Mouse (Mus musculus) hindbrain, embryonic 14.5 days (tissue): Measurements from ENCODE around the gene Ndufb2. TPM values are rescaled to one million over a fixed set of nuclear protein-coding genes. Genes with fewer than 3 reads are reported as not detected.

Experiments
- ATAC-seq: fragments of 200-750 bp; cut with Nextera tagmentation; 2 replicates; pipeline ENCODE4 v1.8.0; 2017; ENCODE audit warnings: moderate number of reproducible peaks, mild to moderate bottlenecking, moderate TSS enrichment, moderate library complexity; ENCODE audit not compliant: low FRiP score
- DNase-seq: peaks from one replicate; pipeline ENCODE4 v3.0.0-alpha.2; 2015; ENCODE audit warnings: low spot score
- H3K27ac ChIP-seq: fragments of 300-500 bp; sonication (generic); 2 replicates; pipeline ENCODE4 v1.5.1; 2014; ENCODE audit warnings: mild to moderate bottlenecking, moderate library complexity
- H3K27me3 ChIP-seq: fragments of 300-500 bp; sonication (generic); 2 replicates; pipeline ENCODE4 v1.6.1; 2014; ENCODE audit warnings: mild to moderate bottlenecking, low read length, mixed read lengths; ENCODE audit not compliant: control insufficient read depth, insufficient read depth
- H3K36me3 ChIP-seq: fragments of 300-500 bp; sonication (generic); replicated peaks from 2 replicates; pipeline ENCODE4 v1.6.1; 2014; ENCODE audit not compliant: control insufficient read depth, insufficient read depth
- H3K4me1 ChIP-seq: fragments of 300-500 bp; sonication (generic); replicated peaks from 2 replicates; pipeline ENCODE4 v1.6.1; 2014; ENCODE audit warnings: antibody characterized with exemption, low read length, mixed read lengths; ENCODE audit not compliant: control insufficient read depth, insufficient read depth
- H3K4me2 ChIP-seq: fragments of 300-500 bp; sonication (generic); replicated peaks from 2 replicates; pipeline ENCODE4 v1.6.1; 2014; ENCODE audit warnings: mild to moderate bottlenecking, moderate library complexity
- H3K4me3 ChIP-seq: fragments of 300-500 bp; sonication (generic); replicated peaks from 2 replicates; pipeline ENCODE4 v1.5.1; 2014; ENCODE audit warnings: mild to moderate bottlenecking, low read length
- H3K9ac ChIP-seq: fragments of 300-500 bp; sonication (generic); 2 replicates; pipeline ENCODE4 v1.6.1; 2014
- H3K9me3 ChIP-seq: fragments of 300-500 bp; sonication (generic); 2 replicates; pipeline ENCODE4 v1.6.1; 2016; ENCODE audit warnings: low read length; ENCODE audit not compliant: control insufficient read depth
- WGBS: fragments of 180-500 bp; shearing (Covaris S2); extraction: QIAGEN DNeasy Blood & Tissue Kit; methylation state at CpG from one replicate; pipeline ENCODE4 v1.1.7; 2014; 5-methylcytosine and 5-hydroxymethylcytosine counted together
- polyA plus RNA-seq: library from polyadenylated mRNA; unstranded; fragments of >200 nt; fragmentation: Nextera tagmentation; extraction: Ambion mirVana; gene quantifications from 2 replicates; pipeline ENCODE4 v1.2.1, GENCODE M21; 2014

Ndufb2 gene
- polyA plus RNA-seq, 1 experiment from 2014 or later: 566 TPM

DNA sequence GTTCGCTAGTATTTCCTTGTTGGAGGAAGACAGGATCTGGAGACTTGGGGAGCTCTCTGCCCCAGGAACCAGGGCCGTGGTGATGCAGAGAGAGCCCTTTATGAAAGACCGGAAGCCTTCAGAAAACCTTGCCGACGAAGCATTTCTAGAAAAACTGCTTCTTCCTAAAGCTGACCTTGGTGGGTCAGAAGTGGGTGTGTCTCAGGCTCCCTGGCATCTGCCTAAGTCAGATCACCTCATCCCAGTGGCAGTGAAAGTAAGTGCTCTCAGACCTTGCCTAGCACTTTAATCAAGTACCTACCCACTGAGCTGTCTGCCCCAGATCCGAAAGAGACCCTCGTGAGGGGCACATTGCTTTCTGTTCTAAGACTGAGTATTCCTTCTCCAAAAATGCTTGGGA, 17.4 kb upstream of the Ndufb2 start:
- ATAC-seq (no peak), DNase-seq (no peak)
- WGBS: 74% methylated on average over 7 of the region's 7 CpGs
- H3K36me3 ChIP-seq: peaks cover 21% of the 10 kb centered on the region
- no peaks in the 10 kb centered on the region for H3K9me3 ChIP-seq
- peak overlapping the region; percentile 96 for H3K27ac ChIP-seq
- H3K4me3 ChIP-seq: peak overlapping the region; percentile 80
- H3K27me3 ChIP-seq: no peaks in the 10 kb centered on the region
- H3K4me1 ChIP-seq: peaks cover 11% of the 10 kb centered on the region
- peak overlapping the region; percentile 80 for H3K4me2 ChIP-seq
- H3K9ac ChIP-seq: peak overlapping the region; percentile 91

- Histone ChIP-seq H3K27ac (no peak overlapping the region), H3K4me2 (no peak overlapping the region), H3K27me3 (no peaks in the 10 kb centered on the region), H3K36me3 (peaks cover 62% of the 10 kb centered on the region), H3K4me3 (no peak overlapping the region), H3K4me1 (peaks cover 7% of the 10 kb centered on the region), H3K9me3 (no peaks in the 10 kb centered on the region), H3K9ac (no peak overlapping the region)
- no peak for DNase-seq
- no peak for ATAC-seq
- 92% methylated on average over 7 of the region's 7 CpGs for WGBS
Measured at GRCm38 (mm10) chr6:39579552-39579951, 12.8 kb upstream of the Ndufb2 start.

DNA sequence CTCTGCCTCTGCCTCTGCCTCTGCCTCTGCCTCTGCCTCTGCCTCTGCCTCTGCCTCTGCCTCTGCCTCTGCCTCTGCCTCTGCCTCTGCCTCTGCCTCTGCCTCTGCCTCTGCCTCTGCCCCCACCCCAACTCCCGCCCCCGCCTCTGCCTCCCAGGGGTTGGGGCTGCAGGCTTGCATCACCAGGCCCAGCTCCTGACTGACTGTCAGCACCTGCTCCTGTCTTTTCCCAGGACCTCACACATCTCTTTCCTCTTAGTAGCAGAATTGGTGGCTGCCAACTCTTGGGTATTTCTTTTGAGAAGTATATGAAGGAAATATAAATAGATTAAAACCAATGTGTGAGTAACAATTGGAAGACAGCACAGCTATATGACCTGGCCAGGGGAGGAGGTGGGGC, 11.8 kb upstream of the Ndufb2 start:
- Histone ChIP-seq H3K9ac (no peak overlapping the region), H3K36me3 (peaks cover 71% of the 10 kb centered on the region), H3K27ac (no peak overlapping the region), H3K27me3 (no peaks in the 10 kb centered on the region), H3K4me3 (no peak overlapping the region), H3K4me2 (no peak overlapping the region), H3K9me3 (no peaks in the 10 kb centered on the region), H3K4me1 (no peaks in the 10 kb centered on the region)
- ATAC-seq (no peak), DNase-seq (no peak)
- 85% methylated on average over 2 of the region's 2 CpGs for WGBS

GRCm38 (mm10) chr6:39581087-39581784, 11.1 kb upstream of the Ndufb2 start:
- Histone ChIP-seq H3K4me3 (no peak overlapping the region), H3K27ac (no peak overlapping the region)
- no peak for ATAC-seq

GRCm38 (mm10) chr6:39585517-39585916, 6.9 kb upstream of the Ndufb2 start, which contains the start of gene Gm42420:
Gene Gm42420 (plus strand): TSS chr6:39585753.
- peaks cover 92% of the 10 kb centered on the region for H3K36me3 ChIP-seq

More at GRCm38 (mm10) chr6:39581087-39581784, 11.1 kb upstream of the Ndufb2 start:
- H3K9ac ChIP-seq: no peak overlapping the region
- peaks cover 78% of the 10 kb centered on the region for H3K36me3 ChIP-seq
- no peaks in the 10 kb centered on the region for H3K9me3 ChIP-seq
- H3K4me1 ChIP-seq: no peaks in the 10 kb centered on the region
- DNase-seq: no peak
- no peak overlapping the region for H3K4me2 ChIP-seq
- 81% methylated on average over 7 of the region's 7 CpGs for WGBS
- H3K27me3 ChIP-seq: no peaks in the 10 kb centered on the region

GRCm38 (mm10) chr6:39591481-39591880, 893 bp upstream of the Ndufb2 start:
- ATAC-seq (no peak), DNase-seq (no peak)
- H3K9ac ChIP-seq: no peak overlapping the region
- H3K36me3 ChIP-seq: peaks cover 37% of the 10 kb centered on the region
- H3K27ac ChIP-seq: no peak overlapping the region
- H3K4me3 ChIP-seq: no peak overlapping the region
- WGBS: 93% methylated on average over 4 of the region's 4 CpGs
- H3K9me3 ChIP-seq: no peaks in the 10 kb centered on the region
- no peaks in the 10 kb centered on the region for H3K27me3 ChIP-seq
- H3K4me1 ChIP-seq: peaks cover 16% of the 10 kb centered on the region
- no peak overlapping the region for H3K4me2 ChIP-seq

More at GRCm38 (mm10) chr6:39585517-39585916, 6.9 kb upstream of the Ndufb2 start, which contains the start of gene Gm42420:
- no peak within 1 kb of the TSS for H3K4me3 ChIP-seq
- 94% methylated on average over 6 of the region's 6 CpGs for WGBS
- H3K9ac ChIP-seq: no peak within 1 kb of the TSS
- no peak for ATAC-seq
- no peaks in the 10 kb centered on the region for H3K4me1 ChIP-seq
- no peaks in the 10 kb centered on the region for H3K27me3 ChIP-seq
- H3K9me3 ChIP-seq: no peaks in the 10 kb centered on the region
- H3K27ac ChIP-seq: no peak within 1 kb of the TSS
- H3K4me2 ChIP-seq: no peak within 1 kb of the TSS
- DNase-seq: no peak

GRCm38 (mm10) chr6:39600851-39601250, 8.5 kb downstream of the Ndufb2 start:
- ATAC-seq (no peak), DNase-seq (no peak)
- no peak overlapping the region for H3K4me3 ChIP-seq
- WGBS: 98% methylated on average over 3 of the region's 3 CpGs
- H3K27me3 ChIP-seq: no peaks in the 10 kb centered on the region
- H3K9me3 ChIP-seq: no peaks in the 10 kb centered on the region
- peaks cover 72% of the 10 kb centered on the region for H3K36me3 ChIP-seq
- no peak overlapping the region for H3K9ac ChIP-seq
- no peak overlapping the region for H3K27ac ChIP-seq
- H3K4me2 ChIP-seq: no peak overlapping the region
- H3K4me1 ChIP-seq: no peaks in the 10 kb centered on the region

GRCm38 (mm10) chr6:39601828-39602227, 9.5 kb downstream of the Ndufb2 start:
- Histone ChIP-seq H3K27me3 (no peaks in the 10 kb centered on the region), H3K9me3 (no peaks in the 10 kb centered on the region), H3K36me3 (peaks cover 70% of the 10 kb centered on the region), H3K9ac (no peak overlapping the region), H3K4me1 (no peaks in the 10 kb centered on the region), H3K4me3 (no peak overlapping the region), H3K4me2 (no peak overlapping the region), H3K27ac (no peak overlapping the region)
- WGBS: 89% methylated on average over 3 of the region's 3 CpGs
- DNase-seq (no peak), ATAC-seq (no peak)

DNA sequence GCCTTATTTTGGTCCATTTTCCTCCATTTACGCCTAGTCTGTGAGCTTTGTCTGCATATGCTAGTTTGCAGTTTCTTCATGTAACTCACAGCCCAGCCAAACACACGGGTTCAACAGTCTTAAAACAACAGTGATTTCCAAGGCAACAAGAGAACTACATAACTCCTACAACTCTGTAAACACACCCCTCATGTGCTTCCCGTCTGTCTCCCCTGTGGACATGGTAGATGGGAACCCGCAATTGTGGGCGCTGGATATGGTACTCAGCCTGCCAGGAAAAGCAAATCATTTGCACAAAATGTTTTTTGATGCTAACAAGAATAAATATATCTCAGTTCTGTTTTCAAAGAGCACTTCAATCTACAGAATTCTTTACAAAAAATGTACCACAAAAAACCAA, 12.2 kb downstream of the Ndufb2 start:
- no peak overlapping the region for H3K9ac ChIP-seq
- peaks cover 60% of the 10 kb centered on the region for H3K36me3 ChIP-seq
- WGBS: 90% methylated on average over 5 of the region's 5 CpGs
- no peaks in the 10 kb centered on the region for H3K4me1 ChIP-seq
- DNase-seq: no peak
- H3K9me3 ChIP-seq: no peaks in the 10 kb centered on the region
- no peaks in the 10 kb centered on the region for H3K27me3 ChIP-seq
- no peak overlapping the region for H3K4me2 ChIP-seq
- H3K4me3 ChIP-seq: no peak overlapping the region
- ATAC-seq: no peak
- H3K27ac ChIP-seq: no peak overlapping the region
